Mouse (Mus musculus): Measurements from ENCODE around the gene Nav1.

DNA sequence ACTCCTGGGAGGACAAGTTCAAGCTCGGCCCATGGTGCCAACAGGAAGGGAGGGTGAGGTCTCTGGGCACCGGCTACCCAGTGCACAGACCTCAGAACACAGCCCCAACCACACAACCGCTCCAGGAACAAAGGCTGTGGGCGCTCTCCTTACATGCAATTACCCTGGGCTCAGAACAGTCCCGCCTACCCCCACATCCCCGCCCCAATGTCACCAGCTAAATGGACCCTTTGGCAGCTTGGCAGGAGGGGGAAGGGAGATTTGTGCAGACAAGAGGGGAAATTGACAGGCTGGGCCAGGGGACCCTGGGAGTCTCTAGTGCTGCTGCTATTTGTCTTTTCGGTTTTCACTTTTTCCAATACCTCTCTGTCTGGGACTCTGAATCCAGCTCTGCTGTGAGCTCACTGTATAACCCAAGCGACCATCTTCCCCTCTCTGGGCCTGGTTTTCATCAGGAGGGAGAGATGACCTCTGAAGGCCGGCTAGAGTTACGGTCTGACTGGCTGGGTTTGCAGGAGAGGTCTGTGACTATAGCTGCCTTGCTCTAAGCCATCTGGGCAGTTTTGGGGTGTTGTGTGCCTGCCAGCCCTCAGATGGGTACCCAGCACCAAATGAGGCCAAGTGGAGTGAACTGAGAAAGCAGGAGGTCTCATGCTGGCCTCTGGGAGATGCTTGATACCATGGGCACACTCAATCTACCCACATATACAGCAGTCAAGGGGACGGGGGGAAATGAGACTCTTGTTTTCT lies 3.8 kb downstream of the Nav1 start:
- TF ChIP-seq CTCF (IDR thresholded peaks at IDR 0.05; ENCODE audit: borderline replicate concordance, insufficient read depth, low read depth, low read length) (no peak), POLR2A (IDR thresholded peaks at IDR 0.05; ENCODE audit: borderline replicate concordance, insufficient read depth, low read length) (no peak)
